Mouse (Mus musculus) limb, embryonic 11.5 days (tissue): ENCODE results near the gene Slc35g1. TPM values are rescaled to one million over a fixed set of nuclear protein-coding genes. Genes with fewer than 3 reads are reported as not detected.

Experiments used
- ATAC-seq: fragments of 200-750 bp; cut with Nextera tagmentation; 2 replicates; pipeline ENCODE4 v1.8.0; 2017; ENCODE audit warnings: low read depth; ENCODE audit not compliant: insufficient number of reproducible peaks, low FRiP score, low TSS enrichment
- DNase-seq: peaks from one replicate; pipeline ENCODE4 v3.0.0-alpha.2; 2015; ENCODE audit warnings: low spot score
- H3K27ac ChIP-seq: fragments of 300-500 bp; sonication (generic); replicated peaks from 2 replicates; pipeline ENCODE4 v1.5.1; 2014; ENCODE audit warnings: low read depth, mild to moderate bottlenecking, low read length
- H3K27me3 ChIP-seq: fragments of 300-500 bp; sonication (generic); 2 replicates; pipeline ENCODE4 v1.6.1; 2014; ENCODE audit warnings: mild to moderate bottlenecking, low read length, mixed read lengths; ENCODE audit not compliant: control insufficient read depth, insufficient read depth
- H3K36me3 ChIP-seq: fragments of 300-500 bp; sonication (generic); 2 replicates; pipeline ENCODE4 v1.6.1; 2014; ENCODE audit warnings: mild to moderate bottlenecking, low read length, moderate library complexity, mixed read lengths; ENCODE audit not compliant: control insufficient read depth, insufficient read depth
- H3K4me1 ChIP-seq: fragments of 300-500 bp; sonication (generic); 2 replicates; pipeline ENCODE4 v1.6.1; 2014; ENCODE audit warnings: low read length, mixed read lengths; ENCODE audit not compliant: control insufficient read depth, insufficient read depth
- H3K4me2 ChIP-seq: fragments of 300-500 bp; sonication (generic); 2 replicates; pipeline ENCODE4 v1.6.1; 2014; ENCODE audit warnings: low read depth, mild to moderate bottlenecking, moderate library complexity; ENCODE audit not compliant: severe bottlenecking
- H3K4me3 ChIP-seq: fragments of 300-500 bp; sonication (generic); 2 replicates; pipeline ENCODE4 v1.5.1; 2014; ENCODE audit warnings: low read depth, low read length
- H3K9ac ChIP-seq: fragments of 300-500 bp; sonication (generic); 2 replicates; pipeline ENCODE4 v1.6.1; 2014; ENCODE audit warnings: mild to moderate bottlenecking, low read length
- H3K9me3 ChIP-seq: fragments of 300-500 bp; sonication (generic); 2 replicates; pipeline ENCODE4 v1.6.1; 2016; ENCODE audit warnings: low read length; ENCODE audit not compliant: control insufficient read depth
- WGBS: fragments of 180-500 bp; shearing (Covaris S2); extraction: QIAGEN DNeasy Blood & Tissue Kit; methylation state at CpG from one replicate; pipeline ENCODE4 v1.1.7; 2014; 5-methylcytosine and 5-hydroxymethylcytosine counted together
- polyA plus RNA-seq: library from polyadenylated mRNA; unstranded; fragments of >200 nt; fragmentation: Nextera tagmentation; extraction: Ambion mirVana; gene quantifications from 2 replicates; pipeline ENCODE4 v1.2.1, GENCODE M21; 2014

The Slc35g1 gene
- polyA plus RNA-seq, 1 experiment from 2014 or later, result 3.5 TPM

DNA sequence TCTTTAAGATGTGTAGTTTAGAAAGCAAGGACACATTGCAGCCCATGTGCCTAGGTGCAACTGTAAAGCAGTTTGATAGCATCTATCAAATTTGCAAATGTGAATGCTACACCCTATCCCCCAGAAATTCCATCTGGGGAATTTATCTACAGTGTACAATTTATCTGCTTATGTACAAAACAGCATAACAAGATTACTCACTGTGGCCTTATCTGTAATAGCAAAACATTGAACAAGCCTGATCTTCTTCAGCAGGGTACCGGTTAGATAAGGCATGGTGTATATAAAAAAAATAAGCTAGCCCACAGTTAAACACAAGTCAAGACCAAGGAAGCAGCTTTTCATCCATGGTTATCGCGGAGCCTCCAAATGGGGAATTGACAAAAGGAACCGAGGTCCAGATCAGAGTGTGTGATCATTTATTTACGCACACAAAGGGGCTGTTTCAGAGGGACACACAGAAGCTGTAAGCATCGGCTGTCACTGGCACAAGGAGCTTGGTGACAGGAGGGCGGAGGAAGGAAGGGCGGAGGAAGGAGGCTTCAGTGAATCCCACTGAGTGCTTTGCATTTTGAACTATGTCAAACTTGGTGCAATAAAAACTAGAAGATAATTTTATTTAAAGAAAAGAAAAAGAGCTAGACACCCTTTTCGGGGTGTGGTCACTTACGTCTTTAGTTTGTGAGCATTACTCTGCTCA, 14.7 kb downstream of the Slc35g1 start:
- Histone ChIP-seq H3K36me3 (no peaks in the 10 kb centered on the region), H3K9me3 (no peaks in the 10 kb centered on the region), H3K27me3 (no peaks in the 10 kb centered on the region), H3K9ac (no peak overlapping the region), H3K4me2 (no peak overlapping the region), H3K4me1 (no peaks in the 10 kb centered on the region), H3K4me3 (no peak overlapping the region), H3K27ac (no peak overlapping the region)
- no peak for ATAC-seq
- no peak for DNase-seq
- WGBS, result 91% methylated on average over 10 of the region's 10 CpGs

DNA sequence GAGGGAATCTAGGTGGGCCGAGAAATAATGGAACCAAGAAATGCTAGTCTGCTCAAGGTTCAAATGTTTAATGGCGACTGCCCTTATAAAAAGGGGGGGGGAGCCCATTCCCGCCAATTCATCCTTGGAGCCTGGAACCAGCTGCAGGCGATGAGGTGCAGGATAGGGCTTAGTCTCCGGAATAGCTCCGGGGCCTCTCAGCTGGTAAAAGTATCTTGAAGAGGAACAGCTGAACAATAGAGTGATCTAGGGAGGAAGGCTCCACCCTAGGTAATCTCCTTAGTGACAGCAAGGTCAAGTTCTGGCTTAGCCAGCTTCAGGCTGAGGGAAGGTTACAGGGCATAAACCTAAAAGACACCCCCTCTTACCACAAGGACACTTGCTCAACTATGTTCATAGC, 18.1 kb downstream of the Slc35g1 start:
- H3K4me1 ChIP-seq, result no peaks in the 10 kb centered on the region
- H3K36me3 ChIP-seq, result no peaks in the 10 kb centered on the region
- no peak for DNase-seq
- no peak overlapping the region for H3K27ac ChIP-seq
- H3K4me3 ChIP-seq, result no peak overlapping the region
- WGBS, result 90% methylated on average over 6 of the region's 6 CpGs
- H3K9ac ChIP-seq, result no peak overlapping the region
- no peak overlapping the region for H3K4me2 ChIP-seq
- H3K27me3 ChIP-seq, result no peaks in the 10 kb centered on the region
- no peak for ATAC-seq
- H3K9me3 ChIP-seq, result no peaks in the 10 kb centered on the region

DNA sequence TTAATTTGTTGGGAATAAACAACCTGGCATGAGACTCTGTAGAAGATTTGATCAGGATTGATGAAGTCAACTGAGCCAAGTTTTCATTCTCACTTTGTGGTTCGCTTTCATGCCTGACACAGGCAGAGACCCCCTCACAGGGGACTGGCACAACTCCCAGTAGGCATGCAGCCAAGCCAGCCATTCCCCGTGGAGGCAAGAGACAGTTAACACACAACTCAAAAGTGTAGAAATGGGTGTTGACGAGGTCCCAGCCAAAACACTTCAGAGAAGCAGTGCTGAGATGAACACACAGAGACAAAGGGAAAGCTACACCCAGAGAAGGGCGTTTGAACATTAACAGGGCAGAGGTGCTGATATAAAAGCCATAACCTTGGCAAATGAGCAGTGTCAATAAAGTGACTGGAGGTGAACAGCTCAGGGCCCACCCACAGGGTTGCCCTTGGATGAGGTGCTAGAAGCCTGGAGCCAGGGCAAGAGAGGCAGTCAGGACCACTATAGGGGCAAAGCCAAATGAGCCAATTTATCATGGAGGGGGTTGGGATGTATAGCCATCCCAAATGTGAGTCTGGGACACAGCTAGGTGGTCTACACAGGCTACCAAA, 23.1 kb downstream of the Slc35g1 start:
- WGBS, result 79% methylated on average over 4 of the region's 4 CpGs

DNA sequence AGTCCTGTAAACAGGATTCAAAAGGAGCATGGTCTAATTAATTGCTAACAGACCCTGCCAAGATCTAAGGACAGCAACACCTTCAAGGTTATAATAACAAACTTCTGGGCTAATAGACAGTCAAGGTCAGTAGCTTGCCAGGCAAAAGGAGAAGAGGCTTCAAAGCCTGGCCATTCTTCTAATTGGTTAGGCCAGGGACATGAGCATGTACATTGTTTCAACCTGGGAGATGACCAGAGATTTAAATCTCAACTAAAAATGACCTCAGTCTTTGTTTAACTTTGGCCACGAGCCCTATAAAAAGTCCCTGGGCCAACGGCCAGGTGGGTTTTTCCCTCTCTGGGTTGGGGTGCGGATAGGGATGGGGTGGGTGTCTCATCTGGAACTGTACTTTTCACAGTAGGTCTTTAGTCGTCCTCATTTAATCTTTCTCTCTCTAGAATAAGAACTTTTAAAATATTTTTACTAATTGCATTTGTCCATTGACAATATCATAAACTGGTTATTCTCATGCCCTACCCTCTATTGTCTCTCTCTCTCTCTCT, 25.0 kb downstream of the Slc35g1 start:
- H3K4me1 ChIP-seq, result no peaks in the 10 kb centered on the region
- H3K9me3 ChIP-seq, result no peaks in the 10 kb centered on the region
- H3K9ac ChIP-seq, result no peak overlapping the region
- H3K27ac ChIP-seq, result no peak overlapping the region
- no peak for ATAC-seq
- no peak for DNase-seq
- no peak overlapping the region for H3K4me3 ChIP-seq
- no peaks in the 10 kb centered on the region for H3K27me3 ChIP-seq
- 55% methylated on average over 4 of the region's 4 CpGs for WGBS
- H3K4me2 ChIP-seq, result no peak overlapping the region
- no peaks in the 10 kb centered on the region for H3K36me3 ChIP-seq

More for the DNA sequence above, 23.1 kb downstream of the Slc35g1 start:
- Histone ChIP-seq H3K27me3 (no peaks in the 10 kb centered on the region), H3K27ac (no peak overlapping the region), H3K9ac (no peak overlapping the region), H3K4me3 (no peak overlapping the region), H3K4me1 (no peaks in the 10 kb centered on the region), H3K36me3 (no peaks in the 10 kb centered on the region), H3K4me2 (no peak overlapping the region), H3K9me3 (no peaks in the 10 kb centered on the region)
- DNase-seq, result no peak
- ATAC-seq, result no peak

DNA sequence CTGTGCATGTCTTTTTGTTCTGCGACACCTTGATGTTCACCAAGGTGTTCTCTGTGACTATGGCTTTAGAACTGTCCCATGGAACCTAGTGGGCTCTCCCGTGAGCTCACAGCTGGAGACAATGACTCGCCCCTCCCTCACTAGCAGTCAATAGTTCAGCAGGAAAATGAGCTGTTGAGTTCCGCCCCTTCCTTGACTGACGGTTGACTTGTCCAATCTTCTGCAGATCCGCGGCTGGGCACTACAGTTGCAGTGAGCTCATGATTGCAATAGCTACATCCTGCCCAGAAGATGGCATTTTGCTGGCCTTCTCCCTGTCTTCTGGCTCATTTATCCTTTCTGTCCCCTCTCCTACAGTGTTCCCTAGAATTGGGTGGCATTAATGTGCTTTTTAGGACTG, 25.7 kb downstream of the Slc35g1 start:
- H3K36me3 ChIP-seq, result no peaks in the 10 kb centered on the region
- ATAC-seq (no peak), DNase-seq (peak; percentile 34)
- no peak overlapping the region for H3K4me2 ChIP-seq
- H3K9ac ChIP-seq, result no peak overlapping the region
- no peak overlapping the region for H3K27ac ChIP-seq
- H3K27me3 ChIP-seq, result no peaks in the 10 kb centered on the region
- H3K9me3 ChIP-seq, result no peaks in the 10 kb centered on the region
- 66% methylated on average over 7 of the region's 7 CpGs for WGBS
- H3K4me1 ChIP-seq, result no peaks in the 10 kb centered on the region
- H3K4me3 ChIP-seq, result no peak overlapping the region

DNA sequence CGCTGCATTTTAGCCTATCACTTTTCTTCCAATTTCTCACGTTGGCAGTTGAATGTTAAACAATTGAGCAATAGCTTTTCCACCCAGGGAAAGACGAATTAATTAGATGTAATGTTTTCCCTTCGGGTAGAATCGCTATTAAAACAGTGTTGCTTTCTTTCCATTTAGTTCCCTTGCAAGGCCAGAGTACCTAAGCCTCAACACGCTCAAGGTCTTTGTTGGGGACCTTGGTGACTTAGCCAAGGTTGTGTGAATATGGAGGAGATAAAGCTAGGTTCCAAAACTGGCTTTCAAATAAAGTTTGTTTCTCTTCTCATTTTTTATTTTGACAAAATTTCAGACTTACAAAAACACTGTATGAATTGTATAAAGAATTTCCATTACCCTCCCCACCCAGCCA, 27.1 kb downstream of the Slc35g1 start:
- Histone ChIP-seq H3K4me1 (no peaks in the 10 kb centered on the region), H3K36me3 (no peaks in the 10 kb centered on the region), H3K9me3 (no peaks in the 10 kb centered on the region), H3K4me2 (no peak overlapping the region), H3K4me3 (no peak overlapping the region), H3K27me3 (no peaks in the 10 kb centered on the region), H3K27ac (no peak overlapping the region), H3K9ac (no peak overlapping the region)
- WGBS, result 61% methylated on average over 6 of the region's 6 CpGs
- ATAC-seq (no peak), DNase-seq (no peak)

DNA sequence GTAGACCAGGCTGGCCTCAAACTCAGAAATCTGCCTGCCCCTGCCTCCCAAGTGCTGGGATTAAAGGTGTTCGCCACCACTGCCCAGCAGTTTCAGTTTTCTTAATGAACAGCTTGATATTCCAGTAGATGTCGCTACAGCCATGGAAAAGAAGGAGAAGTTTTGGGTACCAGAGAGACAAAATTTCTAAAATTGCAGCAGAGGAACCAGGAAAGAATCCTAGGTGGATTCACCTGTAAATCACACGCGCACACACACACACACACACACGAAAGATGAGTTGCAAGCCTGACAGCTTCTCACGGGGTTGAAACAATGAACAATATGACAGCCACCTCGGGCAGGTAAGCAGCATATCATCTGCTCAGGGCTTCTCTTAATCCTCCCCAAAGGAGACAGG, 28.1 kb downstream of the Slc35g1 start:
- no peak for DNase-seq
- Histone ChIP-seq H3K4me1 (no peaks in the 10 kb centered on the region), H3K4me2 (no peak overlapping the region), H3K27ac (no peak overlapping the region), H3K9me3 (no peaks in the 10 kb centered on the region), H3K9ac (no peak overlapping the region), H3K36me3 (no peaks in the 10 kb centered on the region), H3K4me3 (no peak overlapping the region), H3K27me3 (no peaks in the 10 kb centered on the region)
- ATAC-seq, result no peak
- WGBS, result 55% methylated on average over 7 of the region's 7 CpGs

DNA sequence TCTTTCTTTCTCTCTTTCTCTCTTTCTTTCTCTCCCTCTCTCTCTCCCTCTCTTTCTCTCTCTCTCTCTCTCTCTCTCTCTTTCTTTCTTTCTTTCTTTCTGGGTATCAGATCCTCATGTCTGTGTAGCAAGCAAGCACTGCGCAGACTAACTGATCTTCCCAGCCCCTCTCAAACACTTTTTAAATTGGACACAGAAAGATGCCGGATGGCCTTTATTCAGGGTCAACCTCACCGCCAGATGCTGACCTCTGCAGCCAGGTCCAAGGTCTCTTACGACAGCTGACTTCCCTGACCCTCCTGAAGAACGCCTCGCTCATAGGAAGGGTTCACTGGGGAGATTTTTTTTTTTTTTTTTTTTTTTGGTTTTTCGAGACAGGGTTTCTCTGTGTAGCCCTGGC, 28.8 kb downstream of the Slc35g1 start:
- no peaks in the 10 kb centered on the region for H3K36me3 ChIP-seq
- H3K9me3 ChIP-seq, result no peaks in the 10 kb centered on the region
- ATAC-seq (no peak), DNase-seq (no peak)
- 44% methylated on average over 6 of the region's 7 CpGs for WGBS
- no peaks in the 10 kb centered on the region for H3K27me3 ChIP-seq
- no peak overlapping the region for H3K4me2 ChIP-seq
- no peaks in the 10 kb centered on the region for H3K4me1 ChIP-seq
- H3K4me3 ChIP-seq, result no peak overlapping the region
- H3K27ac ChIP-seq, result no peak overlapping the region
- H3K9ac ChIP-seq, result no peak overlapping the region
